Mouse (Mus musculus): Measurements from ENCODE around the gene Rcn1. TPM values are rescaled to one million over a fixed set of nuclear protein-coding genes. Genes with fewer than 3 reads are reported as not detected.

Rcn1 gene
- polyA plus RNA-seq, 1 experiment from 2014 or later = 131 TPM

- DNase-seq (ENCODE audit: low spot score) (no peak), ATAC-seq (ENCODE audit: insufficient number of reproducible peaks, low FRiP score, low TSS enrichment, low read depth) (no peak)
- Histone ChIP-seq H3K4me2 (ENCODE audit: low read depth, severe bottlenecking) (no peak overlapping the region), H3K4me3 (ENCODE audit: low read depth, low read length) (no peak overlapping the region), H3K36me3 (ENCODE audit: control insufficient read depth, insufficient read depth, low read length) (peaks cover 25% of the 10 kb centered on the region), H3K4me1 (ENCODE audit: control insufficient read depth, insufficient read depth, low read length) (no peaks in the 10 kb centered on the region), H3K9me3 (ENCODE audit: control insufficient read depth, low read length) (no peaks in the 10 kb centered on the region), H3K27me3 (ENCODE audit: control insufficient read depth, insufficient read depth, low read length) (no peaks in the 10 kb centered on the region), H3K27ac (replicated peaks; ENCODE audit: low read depth, low read length) (no peak overlapping the region), H3K9ac (ENCODE audit: low read length) (no peak overlapping the region)
- 93% methylated on average over 4 of the region's 4 CpGs for WGBS
Observed at GRCm38 (mm10) chr2:105391414-105391784, 7.7 kb downstream of the Rcn1 start.

GRCm38 (mm10) chr2:105390653-105391413 is 8.3 kb downstream of the Rcn1 start:
- no peak for ATAC-seq (ENCODE audit: insufficient number of reproducible peaks, low FRiP score, low TSS enrichment, low read depth)
- 84% methylated on average over 6 of the region's 6 CpGs for WGBS

GRCm38 (mm10) chr2:105389007-105389890 is 9.9 kb downstream of the Rcn1 start:
- Histone ChIP-seq H3K9ac (ENCODE audit: low read length) (no peak overlapping the region), H3K4me1 (ENCODE audit: control insufficient read depth, insufficient read depth, low read length) (no peaks in the 10 kb centered on the region), H3K4me2 (ENCODE audit: low read depth, severe bottlenecking) (no peak overlapping the region), H3K9me3 (ENCODE audit: control insufficient read depth, low read length) (no peaks in the 10 kb centered on the region), H3K36me3 (ENCODE audit: control insufficient read depth, insufficient read depth, low read length) (peaks cover 30% of the 10 kb centered on the region), H3K27ac (replicated peaks; ENCODE audit: low read depth, low read length) (no peak overlapping the region), H3K4me3 (ENCODE audit: low read depth, low read length) (no peak overlapping the region), H3K27me3 (ENCODE audit: control insufficient read depth, insufficient read depth, low read length) (no peaks in the 10 kb centered on the region)
- 91% methylated on average over 17 of the region's 17 CpGs for WGBS
- DNase-seq (ENCODE audit: low spot score) (no peak), ATAC-seq (ENCODE audit: insufficient number of reproducible peaks, low FRiP score, low TSS enrichment, low read depth) (no peak)

More at GRCm38 (mm10) chr2:105390653-105391413, 8.3 kb downstream of the Rcn1 start:
- H3K9me3 ChIP-seq (ENCODE audit: control insufficient read depth, low read length) = no peaks in the 10 kb centered on the region
- H3K36me3 ChIP-seq (ENCODE audit: control insufficient read depth, insufficient read depth, low read length) = peaks cover 30% of the 10 kb centered on the region
- no peak overlapping the region for H3K27ac ChIP-seq (replicated peaks; ENCODE audit: low read depth, low read length)
- H3K9ac ChIP-seq (ENCODE audit: low read length) = no peak overlapping the region
- DNase-seq (ENCODE audit: low spot score) = no peak
- no peaks in the 10 kb centered on the region for H3K4me1 ChIP-seq (ENCODE audit: control insufficient read depth, insufficient read depth, low read length)
- H3K4me3 ChIP-seq (ENCODE audit: low read depth, low read length) = no peak overlapping the region
- H3K27me3 ChIP-seq (ENCODE audit: control insufficient read depth, insufficient read depth, low read length) = no peaks in the 10 kb centered on the region
- H3K4me2 ChIP-seq (ENCODE audit: low read depth, severe bottlenecking) = no peak overlapping the region

- peaks cover 20% of the 10 kb centered on the region for H3K36me3 ChIP-seq (ENCODE audit: control insufficient read depth, insufficient read depth, low read length)
- no peaks in the 10 kb centered on the region for H3K4me1 ChIP-seq (ENCODE audit: control insufficient read depth, insufficient read depth, low read length)
- ATAC-seq (ENCODE audit: insufficient number of reproducible peaks, low FRiP score, low TSS enrichment, low read depth) (no peak), DNase-seq (ENCODE audit: low spot score) (no peak)
- no peak overlapping the region for H3K27ac ChIP-seq (replicated peaks; ENCODE audit: low read depth, low read length)
- H3K27me3 ChIP-seq (ENCODE audit: control insufficient read depth, insufficient read depth, low read length) = no peaks in the 10 kb centered on the region
- H3K4me3 ChIP-seq (ENCODE audit: low read depth, low read length) = no peak overlapping the region
- no peaks in the 10 kb centered on the region for H3K9me3 ChIP-seq (ENCODE audit: control insufficient read depth, low read length)
- 80% methylated on average over 4 of the region's 4 CpGs for WGBS
- H3K4me2 ChIP-seq (ENCODE audit: low read depth, severe bottlenecking) = no peak overlapping the region
- no peak overlapping the region for H3K9ac ChIP-seq (ENCODE audit: low read length)
Observed at GRCm38 (mm10) chr2:105386418-105386817, 12.7 kb downstream of the Rcn1 start.

GRCm38 (mm10) chr2:105384998-105385397 is 14.1 kb downstream of the Rcn1 start:
- Histone ChIP-seq H3K27me3 (ENCODE audit: control insufficient read depth, insufficient read depth, low read length) (no peaks in the 10 kb centered on the region), H3K9ac (ENCODE audit: low read length) (no peak overlapping the region), H3K4me2 (ENCODE audit: low read depth, severe bottlenecking) (no peak overlapping the region), H3K9me3 (ENCODE audit: control insufficient read depth, low read length) (no peaks in the 10 kb centered on the region), H3K4me1 (ENCODE audit: control insufficient read depth, insufficient read depth, low read length) (no peaks in the 10 kb centered on the region), H3K4me3 (ENCODE audit: low read depth, low read length) (no peak overlapping the region), H3K36me3 (ENCODE audit: control insufficient read depth, insufficient read depth, low read length) (peaks cover 17% of the 10 kb centered on the region), H3K27ac (replicated peaks; ENCODE audit: low read depth, low read length) (no peak overlapping the region)
- no peak for ATAC-seq (ENCODE audit: insufficient number of reproducible peaks, low FRiP score, low TSS enrichment, low read depth)
- WGBS = 78% methylated on average over 3 of the region's 3 CpGs
- no peak for DNase-seq (ENCODE audit: low spot score)

- WGBS = 87% methylated on average over 8 of the region's 8 CpGs
- no peak overlapping the region for H3K27ac ChIP-seq (replicated peaks; ENCODE audit: low read depth, low read length)
- no peaks in the 10 kb centered on the region for H3K27me3 ChIP-seq (ENCODE audit: control insufficient read depth, insufficient read depth, low read length)
- no peak for ATAC-seq (ENCODE audit: insufficient number of reproducible peaks, low FRiP score, low TSS enrichment, low read depth)
- H3K36me3 ChIP-seq (ENCODE audit: control insufficient read depth, insufficient read depth, low read length) = peaks cover 15% of the 10 kb centered on the region
- H3K4me2 ChIP-seq (ENCODE audit: low read depth, severe bottlenecking) = no peak overlapping the region
- H3K9me3 ChIP-seq (ENCODE audit: control insufficient read depth, low read length) = no peaks in the 10 kb centered on the region
- no peaks in the 10 kb centered on the region for H3K4me1 ChIP-seq (ENCODE audit: control insufficient read depth, insufficient read depth, low read length)
- no peak for DNase-seq (ENCODE audit: low spot score)
- no peak overlapping the region for H3K9ac ChIP-seq (ENCODE audit: low read length)
- no peak overlapping the region for H3K4me3 ChIP-seq (ENCODE audit: low read depth, low read length)
Observed at GRCm38 (mm10) chr2:105383063-105383462, 16.1 kb downstream of the Rcn1 start.

- Histone ChIP-seq H3K27me3 (ENCODE audit: control insufficient read depth, insufficient read depth, low read length) (no peaks in the 10 kb centered on the region), H3K9me3 (ENCODE audit: control insufficient read depth, low read length) (no peaks in the 10 kb centered on the region), H3K4me1 (ENCODE audit: control insufficient read depth, insufficient read depth, low read length) (no peaks in the 10 kb centered on the region), H3K9ac (ENCODE audit: low read length) (no peak overlapping the region), H3K36me3 (ENCODE audit: control insufficient read depth, insufficient read depth, low read length) (peaks cover under 1% of the 10 kb centered on the region; the same call in 1 of the 2 replicates), H3K4me3 (ENCODE audit: low read depth, low read length) (no peak overlapping the region), H3K27ac (replicated peaks; ENCODE audit: low read depth, low read length) (no peak overlapping the region), H3K4me2 (ENCODE audit: low read depth, severe bottlenecking) (no peak overlapping the region)
- 91% methylated on average over 3 of the region's 3 CpGs for WGBS
- no peak for DNase-seq (ENCODE audit: low spot score)
- ATAC-seq (ENCODE audit: insufficient number of reproducible peaks, low FRiP score, low TSS enrichment, low read depth) = no peak
Observed at GRCm38 (mm10) chr2:105380757-105381319, 18.3 kb downstream of the Rcn1 start.

GRCm38 (mm10) chr2:105379682-105380081 is 19.4 kb downstream of the Rcn1 start:
- Histone ChIP-seq H3K4me3 (ENCODE audit: low read depth, low read length) (no peak overlapping the region), H3K27me3 (ENCODE audit: control insufficient read depth, insufficient read depth, low read length) (no peaks in the 10 kb centered on the region), H3K36me3 (ENCODE audit: control insufficient read depth, insufficient read depth, low read length) (no peaks in the 10 kb centered on the region), H3K9me3 (ENCODE audit: control insufficient read depth, low read length) (no peaks in the 10 kb centered on the region), H3K4me1 (ENCODE audit: control insufficient read depth, insufficient read depth, low read length) (no peaks in the 10 kb centered on the region), H3K4me2 (ENCODE audit: low read depth, severe bottlenecking) (no peak overlapping the region), H3K9ac (ENCODE audit: low read length) (no peak overlapping the region), H3K27ac (replicated peaks; ENCODE audit: low read depth, low read length) (no peak overlapping the region)
- WGBS = 78% methylated on average over 1 of the region's 1 CpGs
- DNase-seq (ENCODE audit: low spot score) = no peak
- ATAC-seq (ENCODE audit: insufficient number of reproducible peaks, low FRiP score, low TSS enrichment, low read depth) = no peak

Measured in limb, embryonic 11.5 days (tissue).